Mouse (Mus musculus): ENCODE measurements around the gene Agr3. TPM values are rescaled to one million over a fixed set of nuclear protein-coding genes. Genes with fewer than 3 reads are reported as not detected.

Agr3 gene
- polyA plus RNA-seq, 1 experiment from 2014 or later: not detected

- H3K27me3 ChIP-seq (ENCODE audit: control insufficient read depth, insufficient read depth, low read depth, low read length): no peaks in the 10 kb centered on the region
- no peak overlapping the region for H3K9ac ChIP-seq (ENCODE audit: low read depth, low read length)
- H3K9me3 ChIP-seq (replicated peaks; ENCODE audit: control insufficient read depth, low read length, poor library complexity, severe bottlenecking): no peaks in the 10 kb centered on the region
- no peaks in the 10 kb centered on the region for H3K36me3 ChIP-seq (ENCODE audit: control insufficient read depth, insufficient read depth, low read length)
- H3K4me1 ChIP-seq (ENCODE audit: control insufficient read depth, insufficient read depth, low read length): no peaks in the 10 kb centered on the region
- no peak for ATAC-seq
- no peak overlapping the region for H3K27ac ChIP-seq (ENCODE audit: low read length)
- no peak overlapping the region for H3K4me3 ChIP-seq (ENCODE audit: low read depth, low read length)
- H3K4me2 ChIP-seq (ENCODE audit: low read length): no peak overlapping the region
These were observed 9.6 kb upstream of the Agr3 start for GRCm38 (mm10) chr12:35915813-35916212.

- Histone ChIP-seq H3K4me1 (ENCODE audit: control insufficient read depth, insufficient read depth, low read length) (no peaks in the 10 kb centered on the region), H3K4me2 (ENCODE audit: low read length) (no peak overlapping the region), H3K9me3 (replicated peaks; ENCODE audit: control insufficient read depth, low read length, poor library complexity, severe bottlenecking) (no peaks in the 10 kb centered on the region), H3K9ac (ENCODE audit: low read depth, low read length) (no peak overlapping the region), H3K27ac (ENCODE audit: low read length) (no peak overlapping the region), H3K27me3 (ENCODE audit: control insufficient read depth, insufficient read depth, low read depth, low read length) (no peaks in the 10 kb centered on the region), H3K4me3 (ENCODE audit: low read depth, low read length) (no peak overlapping the region), H3K36me3 (ENCODE audit: control insufficient read depth, insufficient read depth, low read length) (no peaks in the 10 kb centered on the region)
- WGBS: 16% methylated on average over 1 of the region's 1 CpGs
- ATAC-seq: no peak
These were observed 9.0 kb upstream of the Agr3 start for GRCm38 (mm10) chr12:35916467-35916866.

- Histone ChIP-seq H3K4me2 (ENCODE audit: low read length) (no peak overlapping the region), H3K27me3 (ENCODE audit: control insufficient read depth, insufficient read depth, low read depth, low read length) (no peaks in the 10 kb centered on the region), H3K9me3 (replicated peaks; ENCODE audit: control insufficient read depth, low read length, poor library complexity, severe bottlenecking) (no peaks in the 10 kb centered on the region), H3K4me3 (ENCODE audit: low read depth, low read length) (no peak overlapping the region), H3K36me3 (ENCODE audit: control insufficient read depth, insufficient read depth, low read length) (no peaks in the 10 kb centered on the region), H3K9ac (ENCODE audit: low read depth, low read length) (no peak overlapping the region), H3K4me1 (ENCODE audit: control insufficient read depth, insufficient read depth, low read length) (no peaks in the 10 kb centered on the region), H3K27ac (ENCODE audit: low read length) (no peak overlapping the region)
- WGBS: 74% methylated on average over 1 of the region's 1 CpGs
- ATAC-seq: no peak
These were observed 7.4 kb upstream of the Agr3 start for GRCm38 (mm10) chr12:35918031-35918430.

GRCm38 (mm10) chr12:35927804-35928203 lies 2.4 kb downstream of the Agr3 start:
- ATAC-seq: no peak
- no peak overlapping the region for H3K27ac ChIP-seq (ENCODE audit: low read length)
- no peaks in the 10 kb centered on the region for H3K4me1 ChIP-seq (ENCODE audit: control insufficient read depth, insufficient read depth, low read length)
- no peaks in the 10 kb centered on the region for H3K27me3 ChIP-seq (ENCODE audit: control insufficient read depth, insufficient read depth, low read depth, low read length)
- 77% methylated on average over 2 of the region's 2 CpGs for WGBS
- no peak overlapping the region for H3K4me3 ChIP-seq (ENCODE audit: low read depth, low read length)
- H3K9me3 ChIP-seq (replicated peaks; ENCODE audit: control insufficient read depth, low read length, poor library complexity, severe bottlenecking): no peaks in the 10 kb centered on the region
- H3K4me2 ChIP-seq (ENCODE audit: low read length): no peak overlapping the region
- H3K9ac ChIP-seq (ENCODE audit: low read depth, low read length): no peak overlapping the region
- H3K36me3 ChIP-seq (ENCODE audit: control insufficient read depth, insufficient read depth, low read length): no peaks in the 10 kb centered on the region

GRCm38 (mm10) chr12:35932816-35933215 lies 7.4 kb downstream of the Agr3 start:
- no peak overlapping the region for H3K27ac ChIP-seq (ENCODE audit: low read length)

GRCm38 (mm10) chr12:35951757-35952156 lies 26.3 kb downstream of the Agr3 start:
- no peaks in the 10 kb centered on the region for H3K36me3 ChIP-seq (ENCODE audit: control insufficient read depth, insufficient read depth, low read length)
- no peaks in the 10 kb centered on the region for H3K27me3 ChIP-seq (ENCODE audit: control insufficient read depth, insufficient read depth, low read depth, low read length)
- H3K4me1 ChIP-seq (ENCODE audit: control insufficient read depth, insufficient read depth, low read length): peaks cover 5% of the 10 kb centered on the region; the same call in 1 of the 2 replicates
- H3K4me3 ChIP-seq (ENCODE audit: low read depth, low read length): no peak overlapping the region
- ATAC-seq: peak; percentile 62
- no peaks in the 10 kb centered on the region for H3K9me3 ChIP-seq (replicated peaks; ENCODE audit: control insufficient read depth, low read length, poor library complexity, severe bottlenecking)
- 38% methylated on average over 1 of the region's 1 CpGs for WGBS
- no peak overlapping the region for H3K9ac ChIP-seq (ENCODE audit: low read depth, low read length)
- H3K4me2 ChIP-seq (ENCODE audit: low read length): no peak overlapping the region
- H3K27ac ChIP-seq (ENCODE audit: low read length): no peak overlapping the region

More at GRCm38 (mm10) chr12:35932816-35933215, 7.4 kb downstream of the Agr3 start:
- H3K9ac ChIP-seq (ENCODE audit: low read depth, low read length): no peak overlapping the region
- H3K4me2 ChIP-seq (ENCODE audit: low read length): no peak overlapping the region
- ATAC-seq: no peak
- H3K36me3 ChIP-seq (ENCODE audit: control insufficient read depth, insufficient read depth, low read length): no peaks in the 10 kb centered on the region
- no peak overlapping the region for H3K4me3 ChIP-seq (ENCODE audit: low read depth, low read length)
- no peaks in the 10 kb centered on the region for H3K9me3 ChIP-seq (replicated peaks; ENCODE audit: control insufficient read depth, low read length, poor library complexity, severe bottlenecking)
- H3K27me3 ChIP-seq (ENCODE audit: control insufficient read depth, insufficient read depth, low read depth, low read length): no peaks in the 10 kb centered on the region
- H3K4me1 ChIP-seq (ENCODE audit: control insufficient read depth, insufficient read depth, low read length): no peaks in the 10 kb centered on the region

- Histone ChIP-seq H3K36me3 (ENCODE audit: control insufficient read depth, insufficient read depth, low read length) (no peaks in the 10 kb centered on the region), H3K9me3 (replicated peaks; ENCODE audit: control insufficient read depth, low read length, poor library complexity, severe bottlenecking) (no peaks in the 10 kb centered on the region), H3K9ac (ENCODE audit: low read depth, low read length) (no peak overlapping the region), H3K27me3 (ENCODE audit: control insufficient read depth, insufficient read depth, low read depth, low read length) (no peaks in the 10 kb centered on the region), H3K27ac (ENCODE audit: low read length) (no peak overlapping the region), H3K4me2 (ENCODE audit: low read length) (no peak overlapping the region), H3K4me1 (ENCODE audit: control insufficient read depth, insufficient read depth, low read length) (no peaks in the 10 kb centered on the region), H3K4me3 (ENCODE audit: low read depth, low read length) (no peak overlapping the region)
- WGBS: 88% methylated on average over 2 of the region's 2 CpGs
- ATAC-seq: no peak
These were observed 31.8 kb downstream of the Agr3 start for GRCm38 (mm10) chr12:35957235-35957634.

- H3K4me1 ChIP-seq (ENCODE audit: control insufficient read depth, insufficient read depth, low read length): no peaks in the 10 kb centered on the region
- no peak overlapping the region for H3K27ac ChIP-seq (ENCODE audit: low read length)
- H3K27me3 ChIP-seq (ENCODE audit: control insufficient read depth, insufficient read depth, low read depth, low read length): no peaks in the 10 kb centered on the region
- no peak overlapping the region for H3K9ac ChIP-seq (ENCODE audit: low read depth, low read length)
- no peak for ATAC-seq
- H3K4me3 ChIP-seq (ENCODE audit: low read depth, low read length): no peak overlapping the region
- H3K4me2 ChIP-seq (ENCODE audit: low read length): no peak overlapping the region
- no peaks in the 10 kb centered on the region for H3K9me3 ChIP-seq (replicated peaks; ENCODE audit: control insufficient read depth, low read length, poor library complexity, severe bottlenecking)
- WGBS: 74% methylated on average over 7 of the region's 7 CpGs
- no peaks in the 10 kb centered on the region for H3K36me3 ChIP-seq (ENCODE audit: control insufficient read depth, insufficient read depth, low read length)
These were observed 40.8 kb downstream of the Agr3 start for GRCm38 (mm10) chr12:35966098-35966767.

- Histone ChIP-seq H3K4me1 (ENCODE audit: control insufficient read depth, insufficient read depth, low read length) (no peaks in the 10 kb centered on the region), H3K4me2 (ENCODE audit: low read length) (no peak overlapping the region), H3K27ac (ENCODE audit: low read length) (no peak overlapping the region), H3K4me3 (ENCODE audit: low read depth, low read length) (no peak overlapping the region), H3K36me3 (ENCODE audit: control insufficient read depth, insufficient read depth, low read length) (no peaks in the 10 kb centered on the region), H3K9me3 (replicated peaks; ENCODE audit: control insufficient read depth, low read length, poor library complexity, severe bottlenecking) (no peaks in the 10 kb centered on the region), H3K9ac (ENCODE audit: low read depth, low read length) (no peak overlapping the region), H3K27me3 (ENCODE audit: control insufficient read depth, insufficient read depth, low read depth, low read length) (no peaks in the 10 kb centered on the region)
- 84% methylated on average over 7 of the region's 7 CpGs for WGBS
- ATAC-seq: no peak
These were observed 41.3 kb downstream of the Agr3 start for GRCm38 (mm10) chr12:35966768-35967141.
